Comparison of ENCODE assay signal across 20 mouse cellular contexts in the genomic region with DNA sequence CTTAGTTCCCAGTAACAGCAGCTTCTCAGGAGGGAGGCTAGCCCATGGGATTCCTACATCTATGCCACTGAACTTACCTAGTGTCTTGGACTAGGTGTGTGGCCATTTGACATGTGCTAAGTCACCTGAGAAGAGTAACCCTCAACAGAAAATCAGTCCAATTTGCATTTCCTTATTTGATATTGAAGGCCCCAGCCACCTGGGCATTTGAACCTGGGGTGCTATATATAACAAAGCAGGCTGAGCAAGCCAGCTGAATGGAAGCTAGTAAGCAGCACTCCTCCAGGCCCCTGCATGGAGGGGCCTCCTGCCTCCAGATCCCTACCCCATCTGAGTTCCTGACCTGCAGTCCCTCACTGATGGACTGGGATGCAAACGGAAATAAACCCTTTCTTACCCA.
A peak's percentile ranks its signal among the peaks of the same experiment; 100 is the strongest.
DNase-seq lines count a peak whose midpoint lies in the region; ATAC-seq lines count a peak whose summit lies in the region.
"Had no signal": no experiment of that assay in that cellular context is flagged by ENCODE, and none has a peak within 500 bp of the region (broad histone marks: within the 10 kb centered on the region; RNA-seq: fewer than 3 reads in every experiment).

No protein-coding gene starts in this region.

- H3K4me2 ChIP-seq in heart, embryonic 15.5 days: peak overlapping the region; percentile 51; the same call in 1 of the 2 replicates
- H3K4me2 ChIP-seq: forebrain, embryonic 13.5 days; heart, embryonic 11.5 days; hindbrain, embryonic 12.5 days had no signal

- no peaks in the 10 kb centered on the region for H3K27me3 ChIP-seq in heart, embryonic 15.5 days
- H3K27me3 ChIP-seq: forebrain, embryonic 13.5 days; hindbrain, embryonic 12.5 days had no signal

- no peak overlapping the region for H3K9ac ChIP-seq in heart, embryonic 15.5 days
- H3K9ac ChIP-seq: forebrain, embryonic 13.5 days; forebrain, postnatal 0 days; hindbrain, embryonic 12.5 days had no signal

- H3K36me3 ChIP-seq in heart, embryonic 15.5 days: no peaks in the 10 kb centered on the region

- no peaks in the 10 kb centered on the region for H3K9me3 ChIP-seq in heart, embryonic 15.5 days (replicated peaks)
- H3K9me3 ChIP-seq: embryonic facial prominence, embryonic 10.5 days; forebrain, embryonic 13.5 days; hindbrain, embryonic 12.5 days had no signal

- H3K27ac ChIP-seq in heart, embryonic 15.5 days: peak overlapping the region; percentile 78; the same call in 1 of the 2 replicates
- H3K27ac ChIP-seq: embryonic facial prominence, embryonic 10.5 days; forebrain, embryonic 13.5 days; hindbrain, embryonic 12.5 days; hindbrain, postnatal 0 days had no signal

- no peak for DNase-seq in heart, adult 9 months (ENCODE audit: low spot score in 2 of 2)
- DNase-seq in thymus, adult 18-20 months: peak; percentile 14 to 36
- peak; percentile 21 to 38 for DNase-seq in thymus, postnatal 10 days (ENCODE audit: low spot score in 2 of 2)
- peak; percentile 40 for DNase-seq in thymus, postnatal 4 days
- DNase-seq in right cerebral cortex, adult 18-20 months: no peak
- DNase-seq in testis, postnatal 14 days (ENCODE audit: low spot score): no peak
- DNase-seq: adrenal gland, adult 2 months; adrenal gland, postnatal 25 days; cerebellum, adult 18-20 months; cerebellum, adult 9-11 months; cerebellum, postnatal 36 days; forebrain, postnatal 0 days; gastrocnemius, postnatal 14 days; heart, postnatal 36 days had no signal

- ATAC-seq in heart, embryonic 15.5 days (replicated peaks; ENCODE audit: insufficient number of reproducible peaks, insufficient read depth, low FRiP score, low read depth): no peak
- ATAC-seq: forebrain, embryonic 13.5 days; forebrain, postnatal 0 days; hindbrain, postnatal 0 days had no signal

- 48% methylated on average over 1 of the region's 1 CpGs for WGBS in heart, embryonic 15.5 days

- H3K4me1 ChIP-seq in heart, embryonic 15.5 days (replicated peaks): peaks cover 24% of the 10 kb centered on the region
- H3K4me1 ChIP-seq: embryonic facial prominence, embryonic 10.5 days; forebrain, embryonic 13.5 days; hindbrain, embryonic 12.5 days had no signal

- no peak overlapping the region for H3K4me3 ChIP-seq in heart, embryonic 15.5 days
- H3K4me3 ChIP-seq: embryonic facial prominence, embryonic 10.5 days; forebrain, embryonic 13.5 days; hindbrain, embryonic 12.5 days had no signal

Comparison
In these comparisons a context has a peak if more than half of its experiments do, and no peak if none do; other contexts are left out.
1. DNase-seq: peak in thymus, adult 18-20 months (2 of 2), thymus, postnatal 10 days (2 of 2) and thymus, postnatal 4 days (single experiment); none in heart, adult 9 months (0 of 2), right cerebral cortex, adult 18-20 months (single experiment) and testis, postnatal 14 days (single experiment).